Mouse (Mus musculus): ENCODE measurements around the gene Scamp1.

DNA sequence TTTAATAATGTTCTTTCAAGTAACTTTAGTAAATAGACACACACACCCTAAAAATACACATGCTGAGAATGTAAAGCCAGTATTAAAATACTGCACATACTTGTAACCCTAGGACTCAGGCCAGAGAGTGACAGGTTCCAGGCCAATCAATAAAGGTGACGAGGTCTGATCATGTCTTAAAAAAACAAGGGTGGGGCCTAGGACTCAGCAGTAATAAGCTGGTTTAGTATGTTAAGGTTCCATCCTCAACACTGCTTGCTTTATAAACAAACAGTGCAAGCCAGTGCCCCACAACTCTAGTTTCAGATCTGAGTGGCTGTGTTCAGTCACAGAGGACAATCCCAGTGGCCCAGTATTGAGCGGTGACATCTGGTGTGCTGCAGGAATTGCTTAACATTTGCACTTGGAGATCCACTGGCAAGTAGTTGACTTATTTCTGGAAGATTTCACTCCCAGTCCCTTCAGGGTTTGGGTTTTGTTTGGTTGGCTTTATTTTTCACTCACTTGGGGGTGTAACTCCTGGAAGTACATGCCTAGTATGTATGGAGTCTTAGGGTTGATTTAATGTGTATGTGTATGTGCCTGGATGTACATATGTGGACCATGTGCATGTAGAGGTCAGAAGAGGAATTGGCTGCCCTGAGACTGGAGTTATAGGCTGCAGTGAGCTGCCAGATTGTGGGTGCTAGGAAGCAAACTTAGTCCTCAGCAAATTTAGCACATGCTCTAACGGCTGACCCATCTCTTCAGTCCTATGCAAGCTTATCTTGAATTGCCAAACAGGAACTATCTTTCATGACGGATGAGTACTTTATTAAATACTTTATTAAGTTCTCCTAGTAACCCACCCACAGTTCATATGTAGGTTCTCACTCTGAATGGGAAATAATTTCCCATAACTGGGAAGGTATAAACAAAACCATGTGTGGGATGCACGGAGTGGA lies 104.9 kb downstream of the Scamp1 start:
- TF ChIP-seq CHD2 (IDR thresholded peaks at IDR 0.05; ENCODE audit: low read depth, low read length) (no peak), MAFK (IDR thresholded peaks at IDR 0.05; ENCODE audit: insufficient read depth, low read depth, low read length) (no peak)
